Mouse (Mus musculus) forebrain, embryonic 15.5 days (tissue): Measurements from ENCODE around the gene Glt28d2. TPM values are rescaled to one million over a fixed set of nuclear protein-coding genes. Genes with fewer than 3 reads are reported as not detected.
A peak's percentile ranks its signal among the peaks of the same experiment; 100 is the strongest.

ENCODE experiments used
- ATAC-seq: fragments of 200-750 bp; cut with Nextera tagmentation; replicated peaks from 2 replicates; pipeline ENCODE4 v1.8.0; 2017; ENCODE audit warnings: mild to moderate bottlenecking, moderate TSS enrichment, moderate library complexity
- H3K27ac ChIP-seq: fragments of 300-500 bp; sonication (generic); replicated peaks from 2 replicates; pipeline ENCODE4 v1.5.1; 2015; ENCODE audit warnings: mild to moderate bottlenecking, inconsistent platforms
- H3K27me3 ChIP-seq: fragments of 300-500 bp; sonication (generic); 2 replicates; pipeline ENCODE4 v1.6.1; 2015; ENCODE audit warnings: inconsistent platforms
- H3K36me3 ChIP-seq: fragments of 300-500 bp; sonication (generic); 2 replicates; pipeline ENCODE4 v1.6.1; 2015; ENCODE audit warnings: mild to moderate bottlenecking, inconsistent platforms
- H3K4me1 ChIP-seq: fragments of 300-500 bp; sonication (generic); 2 replicates; pipeline ENCODE4 v1.6.1; 2015; ENCODE audit warnings: inconsistent platforms
- H3K4me2 ChIP-seq: fragments of 300-500 bp; sonication (generic); replicated peaks from 2 replicates; pipeline ENCODE4 v1.6.1; 2015; ENCODE audit warnings: mild to moderate bottlenecking, inconsistent platforms
- H3K4me3 ChIP-seq: fragments of 300-500 bp; sonication (generic); 2 replicates; pipeline ENCODE4 v1.5.1; 2015; ENCODE audit warnings: mild to moderate bottlenecking, inconsistent platforms
- H3K9ac ChIP-seq: fragments of 300-500 bp; sonication (generic); replicated peaks from 2 replicates; pipeline ENCODE4 v1.6.1; 2015; ENCODE audit warnings: mild to moderate bottlenecking, inconsistent platforms
- H3K9me3 ChIP-seq: fragments of 300-500 bp; sonication (generic); 2 replicates; pipeline ENCODE4 v1.6.1; 2016; ENCODE audit warnings: inconsistent platforms
- WGBS: fragments of 180-500 bp; shearing (Covaris S2); methylation state at CpG from one replicate; pipeline ENCODE4 v1.1.7; 2015; ENCODE audit warnings: mixed read lengths; 5-methylcytosine and 5-hydroxymethylcytosine counted together
- polyA plus RNA-seq: library from polyadenylated mRNA; unstranded; fragments of >200 nt; fragmentation: Nextera tagmentation; extraction: Ambion mirVana; gene quantifications from 2 replicates; pipeline ENCODE4 v1.2.1, GENCODE M21; 2015

Gene Glt28d2
- polyA plus RNA-seq, 1 experiment from 2014 or later: 1.9 TPM

GRCm38 (mm10) chr3:85914806-85915205, 27.5 kb upstream of the Glt28d2 start:
- Histone ChIP-seq H3K27ac (no peak overlapping the region), H3K9ac (no peak overlapping the region), H3K4me2 (no peak overlapping the region), H3K4me3 (no peak overlapping the region), H3K36me3 (no peaks in the 10 kb centered on the region), H3K9me3 (no peaks in the 10 kb centered on the region), H3K4me1 (no peaks in the 10 kb centered on the region), H3K27me3 (no peaks in the 10 kb centered on the region)
- no peak for ATAC-seq
- 93% methylated on average over 6 of the region's 6 CpGs for WGBS

DNA sequence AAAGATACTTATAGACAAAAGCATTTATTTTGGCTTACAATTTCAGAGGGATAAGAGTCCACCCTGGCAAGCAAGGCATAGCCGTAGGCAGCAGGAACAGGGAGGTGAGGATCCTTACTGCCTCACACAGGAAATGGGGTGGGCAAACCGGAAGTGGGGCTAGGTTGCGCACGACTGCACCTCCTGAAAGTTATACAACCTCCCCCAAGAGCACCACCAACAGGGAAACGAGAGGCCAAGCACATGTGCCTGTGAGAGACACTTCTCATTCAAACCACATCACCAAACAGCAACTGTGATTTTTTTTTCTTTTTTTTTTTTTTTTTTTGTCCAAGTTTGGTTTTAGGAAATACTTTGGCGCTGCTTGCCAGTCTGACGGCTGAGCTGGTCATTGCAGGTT, 19.8 kb upstream of the Glt28d2 start:
- Histone ChIP-seq H3K4me1 (no peaks in the 10 kb centered on the region), H3K9me3 (no peaks in the 10 kb centered on the region), H3K4me3 (no peak overlapping the region), H3K36me3 (no peaks in the 10 kb centered on the region), H3K27ac (no peak overlapping the region), H3K4me2 (no peak overlapping the region), H3K9ac (no peak overlapping the region), H3K27me3 (no peaks in the 10 kb centered on the region)
- 86% methylated on average over 7 of the region's 7 CpGs for WGBS
- ATAC-seq: no peak

- Histone ChIP-seq H3K9me3 (no peaks in the 10 kb centered on the region), H3K9ac (no peak overlapping the region), H3K4me3 (no peak overlapping the region), H3K4me2 (no peak overlapping the region), H3K27me3 (no peaks in the 10 kb centered on the region), H3K27ac (no peak overlapping the region), H3K36me3 (no peaks in the 10 kb centered on the region), H3K4me1 (no peaks in the 10 kb centered on the region)
- no peak for ATAC-seq
Observed at GRCm38 (mm10) chr3:85904371-85904770, 17.1 kb upstream of the Glt28d2 start.

DNA sequence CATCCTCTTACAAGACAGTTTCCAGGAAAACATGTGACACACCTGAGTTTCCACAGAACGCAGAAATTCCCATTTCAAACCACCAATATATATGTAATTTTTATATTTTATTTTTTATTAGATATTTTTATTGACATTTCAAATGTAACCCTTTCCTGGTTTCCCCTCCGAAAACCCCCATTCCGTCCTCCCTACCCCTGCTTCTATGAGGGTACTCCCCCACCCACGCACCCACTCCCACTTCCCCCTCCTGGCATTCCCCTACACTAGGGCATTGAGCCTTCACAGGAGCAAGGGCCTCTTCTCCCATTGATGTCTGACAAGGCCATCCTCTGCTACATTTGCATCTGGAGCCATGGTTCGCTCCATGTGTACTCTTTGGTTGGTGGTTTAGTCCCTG, 7.7 kb upstream of the Glt28d2 start:
- Histone ChIP-seq H3K4me2 (no peak overlapping the region), H3K4me1 (no peaks in the 10 kb centered on the region), H3K27me3 (no peaks in the 10 kb centered on the region), H3K27ac (no peak overlapping the region), H3K9ac (no peak overlapping the region), H3K4me3 (no peak overlapping the region), H3K36me3 (no peaks in the 10 kb centered on the region), H3K9me3 (no peaks in the 10 kb centered on the region)
- 96% methylated on average over 5 of the region's 5 CpGs for WGBS
- ATAC-seq: no peak

- Histone ChIP-seq H3K36me3 (no peaks in the 10 kb centered on the region), H3K4me2 (no peak overlapping the region), H3K4me1 (peaks cover 19% of the 10 kb centered on the region), H3K9ac (no peak overlapping the region), H3K4me3 (no peak overlapping the region), H3K9me3 (no peaks in the 10 kb centered on the region), H3K27ac (no peak overlapping the region), H3K27me3 (peaks cover 16% of the 10 kb centered on the region)
- 70% methylated on average over 1 of the region's 1 CpGs for WGBS
- ATAC-seq: no peak
Observed at GRCm38 (mm10) chr3:85891571-85891970, 4.3 kb upstream of the Glt28d2 start.

DNA sequence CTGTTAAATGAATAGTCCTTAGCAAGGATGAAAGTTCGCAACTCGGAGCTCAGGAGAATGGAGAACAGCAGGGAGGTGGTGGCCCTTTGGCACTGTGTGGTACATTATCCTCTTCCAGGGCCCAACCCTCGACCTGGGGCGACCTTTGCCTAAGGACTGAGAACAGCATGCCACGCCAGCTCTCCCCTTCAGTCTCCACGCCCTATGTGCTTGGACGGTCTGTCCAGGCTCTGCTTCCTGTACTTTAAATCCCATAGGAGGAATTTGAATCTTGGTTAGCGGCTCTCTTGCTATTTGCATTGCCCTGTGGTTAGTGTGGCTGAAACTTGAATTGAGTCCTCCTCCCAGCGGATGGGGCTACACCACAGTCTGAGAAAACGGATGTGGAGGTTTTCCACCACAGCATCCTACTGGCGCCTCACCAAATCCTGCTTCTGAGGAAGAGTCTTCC, 930 bp upstream of the Glt28d2 start:
- ATAC-seq: peak; percentile 23; the same call in 1 of the 2 replicates
- WGBS: 9% methylated on average over 11 of the region's 11 CpGs
- Histone ChIP-seq H3K27ac (no peak overlapping the region), H3K9ac (no peak overlapping the region), H3K4me3 (peak overlapping the region; percentile 55), H3K27me3 (peaks cover 18% of the 10 kb centered on the region), H3K4me1 (peaks cover 20% of the 10 kb centered on the region), H3K36me3 (no peaks in the 10 kb centered on the region), H3K9me3 (no peaks in the 10 kb centered on the region), H3K4me2 (peak overlapping the region; percentile 98)

DNA sequence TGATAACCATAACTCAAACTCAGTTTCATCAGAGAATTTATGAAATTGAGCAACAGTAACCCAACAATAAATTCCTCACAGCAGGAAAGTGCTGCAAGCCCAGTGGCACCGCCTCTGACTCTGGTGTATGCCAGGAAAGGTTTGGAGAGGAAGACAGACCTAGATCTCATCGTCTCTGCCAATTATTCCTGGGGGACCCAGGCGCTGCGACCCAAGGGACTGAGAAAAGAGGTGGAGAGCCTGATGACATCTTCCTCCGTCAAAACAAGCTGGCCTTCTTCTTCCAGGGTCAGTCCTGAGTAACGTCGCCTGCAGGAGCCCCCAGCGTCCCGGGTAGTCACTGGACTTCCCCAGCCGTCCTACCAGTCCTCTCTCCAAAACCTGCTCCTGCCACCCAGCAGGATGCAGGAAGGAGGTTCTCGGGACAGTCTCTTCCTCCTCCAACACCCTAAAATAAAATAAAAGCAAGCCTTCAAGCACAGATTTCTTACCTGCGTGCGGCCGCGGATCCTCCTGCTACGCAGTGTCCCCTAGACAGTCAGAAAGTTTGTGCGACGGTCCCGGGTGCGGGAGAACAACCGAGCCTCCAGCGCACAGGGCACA, 579 bp downstream of the Glt28d2 start:
- Histone ChIP-seq H3K9ac (peak overlapping the region; percentile 29), H3K9me3 (no peaks in the 10 kb centered on the region), H3K36me3 (no peaks in the 10 kb centered on the region), H3K4me2 (peak overlapping the region; percentile 98), H3K4me3 (peak overlapping the region; percentile 55), H3K27me3 (peaks cover 18% of the 10 kb centered on the region), H3K4me1 (peaks cover 20% of the 10 kb centered on the region), H3K27ac (no peak overlapping the region)
- WGBS: 2% methylated on average over 22 of the region's 22 CpGs
- no peak; the same call in 1 of the 2 replicates for ATAC-seq

DNA sequence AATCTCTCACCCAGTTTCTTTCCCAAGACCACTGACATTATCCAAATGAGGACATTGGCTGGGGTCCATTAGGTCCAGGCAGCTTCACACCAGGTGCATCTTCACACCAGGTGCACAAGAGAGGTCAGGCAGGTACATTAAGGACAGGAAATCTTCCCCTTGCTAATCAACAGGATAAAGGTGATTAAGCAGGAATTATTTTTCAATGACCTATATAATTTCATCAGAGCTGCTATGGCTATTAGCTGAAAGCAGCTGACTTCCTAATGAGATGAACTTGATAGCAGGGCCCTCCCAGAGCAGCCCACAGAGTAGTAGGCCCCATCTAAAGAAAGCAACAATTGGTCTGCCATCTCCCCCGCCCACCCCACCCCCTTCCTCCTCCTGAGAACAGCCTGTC, 1.4 kb downstream of the Glt28d2 start:
- Histone ChIP-seq H3K27ac (no peak overlapping the region), H3K27me3 (peaks cover 18% of the 10 kb centered on the region), H3K4me1 (peaks cover 20% of the 10 kb centered on the region), H3K36me3 (no peaks in the 10 kb centered on the region), H3K9ac (no peak overlapping the region), H3K4me2 (no peak overlapping the region), H3K9me3 (no peaks in the 10 kb centered on the region), H3K4me3 (no peak overlapping the region)
- WGBS: 12% methylated on average over 1 of the region's 1 CpGs
- ATAC-seq: no peak

DNA sequence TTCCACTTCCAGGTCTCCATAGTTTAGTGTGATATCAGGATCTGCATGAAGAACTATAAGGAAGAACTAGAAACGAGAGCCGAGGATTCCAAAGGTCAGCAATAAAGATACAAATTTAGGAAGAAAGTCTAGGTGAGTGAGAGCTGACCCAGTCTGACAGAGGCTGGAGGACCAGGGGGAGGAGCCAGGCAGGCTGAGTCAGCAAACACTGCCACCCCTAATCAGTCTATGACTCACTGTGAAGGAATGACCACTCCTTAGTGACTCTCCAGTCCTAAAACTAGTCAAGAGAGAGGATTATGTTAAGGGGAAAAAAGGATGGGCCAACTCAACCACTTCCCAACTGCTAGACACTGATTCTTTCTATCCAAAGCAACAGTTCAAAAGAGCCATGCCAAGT, 6.6 kb downstream of the Glt28d2 start:
- H3K9ac ChIP-seq: no peak overlapping the region
- H3K4me2 ChIP-seq: no peak overlapping the region
- H3K36me3 ChIP-seq: no peaks in the 10 kb centered on the region
- no peak overlapping the region for H3K4me3 ChIP-seq
- no peaks in the 10 kb centered on the region for H3K9me3 ChIP-seq
- H3K27ac ChIP-seq: no peak overlapping the region
- H3K4me1 ChIP-seq: no peaks in the 10 kb centered on the region
- ATAC-seq: no peak
- 91% methylated on average over 2 of the region's 2 CpGs for WGBS
- no peaks in the 10 kb centered on the region for H3K27me3 ChIP-seq

GRCm38 (mm10) chr3:85880068-85880467, 7.2 kb downstream of the Glt28d2 start:
- WGBS: 91% methylated on average over 8 of the region's 8 CpGs
- no peak for ATAC-seq
- no peaks in the 10 kb centered on the region for H3K4me1 ChIP-seq
- no peaks in the 10 kb centered on the region for H3K27me3 ChIP-seq
- H3K9me3 ChIP-seq: no peaks in the 10 kb centered on the region
- no peaks in the 10 kb centered on the region for H3K36me3 ChIP-seq
- no peak overlapping the region for H3K27ac ChIP-seq
- no peak overlapping the region for H3K4me2 ChIP-seq
- no peak overlapping the region for H3K9ac ChIP-seq
- no peak overlapping the region for H3K4me3 ChIP-seq

DNA sequence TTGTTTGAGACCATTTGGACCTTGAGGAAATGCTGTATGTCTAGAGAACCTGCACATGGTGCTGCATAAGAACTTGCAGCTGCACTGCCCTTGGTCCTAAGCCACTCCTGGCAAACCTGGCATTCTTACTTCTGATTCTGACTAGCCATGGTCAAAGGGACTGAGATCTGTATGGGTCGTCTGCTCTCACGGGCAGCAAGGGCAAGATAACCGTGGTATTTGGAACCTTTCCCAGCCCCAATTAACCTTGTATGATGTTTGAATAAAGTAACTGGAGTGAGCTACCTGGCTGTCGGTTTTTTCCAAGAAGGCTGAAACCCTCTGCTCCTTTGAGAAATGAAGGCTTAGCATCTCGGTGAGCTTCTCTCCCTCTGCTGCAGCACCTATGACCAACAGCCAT, 8.4 kb downstream of the Glt28d2 start:
- no peak for ATAC-seq
- Histone ChIP-seq H3K4me3 (no peak overlapping the region), H3K27me3 (no peaks in the 10 kb centered on the region), H3K4me1 (no peaks in the 10 kb centered on the region), H3K36me3 (no peaks in the 10 kb centered on the region), H3K27ac (no peak overlapping the region), H3K4me2 (no peak overlapping the region), H3K9me3 (no peaks in the 10 kb centered on the region), H3K9ac (no peak overlapping the region)
- 68% methylated on average over 5 of the region's 5 CpGs for WGBS

- Histone ChIP-seq H3K9ac (no peak overlapping the region), H3K27me3 (no peaks in the 10 kb centered on the region), H3K4me3 (no peak overlapping the region), H3K36me3 (no peaks in the 10 kb centered on the region), H3K9me3 (no peaks in the 10 kb centered on the region), H3K27ac (no peak overlapping the region), H3K4me1 (no peaks in the 10 kb centered on the region), H3K4me2 (no peak overlapping the region)
- no peak for ATAC-seq
- 32% methylated on average over 3 of the region's 3 CpGs for whole genome bisulfite sequencing
Observed at GRCm38 (mm10) chr3:85863996-85864395, 23.3 kb downstream of the Glt28d2 start.

DNA sequence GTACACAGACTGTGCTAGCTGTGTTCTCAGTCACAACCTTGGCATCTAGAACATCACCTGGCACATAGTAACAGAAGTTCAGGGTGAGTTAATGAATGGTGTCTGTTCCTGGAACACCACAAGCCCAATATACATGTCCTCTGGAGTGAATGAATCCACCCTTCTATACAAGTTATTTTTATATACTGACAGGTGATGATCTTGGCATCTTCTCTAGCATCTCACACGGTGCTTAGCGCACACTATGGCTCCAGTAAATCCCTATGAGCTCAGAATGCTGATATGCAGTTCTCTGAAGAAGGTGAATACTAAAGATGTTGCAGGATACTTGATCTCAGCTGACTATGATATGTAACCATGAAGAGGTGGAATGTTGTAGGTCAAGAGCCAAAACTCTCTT, 24.4 kb downstream of the Glt28d2 start:
- Histone ChIP-seq H3K4me3 (no peak overlapping the region), H3K27ac (no peak overlapping the region), H3K4me1 (no peaks in the 10 kb centered on the region), H3K9me3 (no peaks in the 10 kb centered on the region), H3K4me2 (no peak overlapping the region), H3K36me3 (no peaks in the 10 kb centered on the region), H3K27me3 (no peaks in the 10 kb centered on the region), H3K9ac (no peak overlapping the region)
- no peak for ATAC-seq
- WGBS: 88% methylated on average over 2 of the region's 2 CpGs
